Mouse (Mus musculus): ENCODE data around the gene Accs.

DNA sequence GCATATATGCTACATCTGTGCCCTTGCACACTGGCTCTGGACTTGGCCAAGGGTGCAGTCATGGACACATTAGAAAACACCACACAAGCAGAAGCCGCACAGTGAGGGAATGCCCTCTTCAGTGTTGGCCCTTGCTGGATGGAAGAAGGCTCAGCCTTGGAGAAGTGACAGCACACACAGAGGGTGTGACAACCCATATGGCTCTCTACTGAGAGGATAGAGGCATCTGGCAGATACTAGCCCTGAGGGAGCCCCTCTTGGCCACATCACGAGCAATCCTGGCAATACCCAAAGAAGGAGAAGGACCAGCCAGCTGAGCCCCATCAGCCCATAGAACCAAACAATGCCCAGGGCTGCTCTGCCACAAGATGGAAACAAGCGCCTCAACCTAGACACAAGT lies 24.9 kb upstream of the Accs start:
- TF ChIP-seq CTCF (IDR thresholded peaks at IDR 0.05) = no peak
- TF ChIP-seq EP300 (IDR thresholded peaks at IDR 0.05; ENCODE audit: insufficient read depth, low read depth, low read length) = no peak
- no peak for TF ChIP-seq POLR2A (IDR thresholded peaks at IDR 0.05; ENCODE audit: insufficient read depth, low read depth, low read length)
